Mouse (Mus musculus): ENCODE measurements at regions not wholly inside any gene's neighbourhood (a gene's known extent, or its start where the extent isn't known, plus 50 kb on each side); places are given as distances from the start of the nearest gene placed in this dataset.

GRCm38 (mm10) chr14:60525284-60525962 is 108.4 kb upstream of the Spata13 start:
- DNase-seq: peak; percentile 75 to 90
- intact Hi-C loops (cut with DNase I): loop anchor here (1.0 to 2.0 kb wide), 3 partner anchors 164 to 247 kb away; no protein-coding TSS in a partner anchor

- no peak for DNase-seq
- intact Hi-C loops (cut with DNase I): loop anchor here (1.0 to 2.0 kb wide), 3 partner anchors 163 to 247 kb away; no protein-coding TSS in a partner anchor
Observed at GRCm38 (mm10) chr14:60525979-60526378, 107.8 kb upstream of the Spata13 start.

- no peak for DNase-seq
- intact Hi-C loops (cut with DNase I): no loop called here
Observed at GRCm38 (mm10) chr14:60526832-60527231, 107.0 kb upstream of the Spata13 start.

- peak; percentile 49 to 53 for DNase-seq
- intact Hi-C loops (cut with DNase I): no loop called here
Observed at GRCm38 (mm10) chr14:60527951-60528350, 105.8 kb upstream of the Spata13 start.

GRCm38 (mm10) chr14:60528520-60528919 is 105.3 kb upstream of the Spata13 start:
- DNase-seq: no peak
- intact Hi-C loops (cut with DNase I): no loop called here

GRCm38 (mm10) chr14:60529022-60529421 is 104.8 kb upstream of the Spata13 start:
- DNase-seq: peak; percentile 81
- intact Hi-C loops (cut with DNase I): no loop called here

GRCm38 (mm10) chr14:60529646-60530347 is 104.0 kb upstream of the Spata13 start:
- peak; percentile 30 to 39 for DNase-seq
- intact Hi-C loops (cut with DNase I): loop anchor here (2.0 to 5.0 kb wide), 2 partner anchors 68 to 105 kb away; partner anchors contain the start of gene Spata13

- intact Hi-C loops (cut with DNase I): loop anchor here (2.0 to 5.0 kb wide), 2 partner anchors 67 to 104 kb away; partner anchors contain the start of gene Spata13
- peak; percentile 21 to 41 for DNase-seq
Observed at GRCm38 (mm10) chr14:60530348-60530711, 103.5 kb upstream of the Spata13 start.

- intact Hi-C loops (cut with DNase I): loop anchor here (2.0 to 5.0 kb wide), 2 partner anchors 66 to 104 kb away; partner anchors contain the start of gene Spata13
- no peak for DNase-seq
Observed at GRCm38 (mm10) chr14:60530973-60531372, 102.8 kb upstream of the Spata13 start.

- DNase-seq: no peak
- intact Hi-C loops (cut with DNase I): loop anchor here (2.0 to 5.0 kb wide), 3 partner anchors 25 to 103 kb away; partner anchors contain the start of gene Spata13
Observed at GRCm38 (mm10) chr14:60531766-60532165, 102.0 kb upstream of the Spata13 start.

GRCm38 (mm10) chr14:60533452-60534224 is 100.2 kb upstream of the Spata13 start:
- no peak for DNase-seq
- intact Hi-C loops (cut with DNase I): loop anchor here (2.0 to 5.0 kb wide), 2 partner anchors 23 to 64 kb away; no protein-coding TSS in a partner anchor

- DNase-seq: no peak
Observed at GRCm38 (mm10) chr14:60539040-60539439, 94.8 kb upstream of the Spata13 start.

GRCm38 (mm10) chr14:60540111-60540510 is 93.7 kb upstream of the Spata13 start:
- DNase-seq: peak in 1 of 2 experiments; percentile 29
- intact Hi-C loops (cut with DNase I): no loop called here

More at GRCm38 (mm10) chr14:60539040-60539439, 94.8 kb upstream of the Spata13 start:
- intact Hi-C loops (cut with DNase I): no loop called here

GRCm38 (mm10) chr14:60541596-60541995 is 92.2 kb upstream of the Spata13 start:
- DNase-seq: no peak
- intact Hi-C loops (cut with DNase I): no loop called here

- DNase-seq: no peak
- intact Hi-C loops (cut with DNase I): no loop called here
Observed at GRCm38 (mm10) chr14:60544767-60545166, 89.0 kb upstream of the Spata13 start.

GRCm38 (mm10) chr14:60554222-60554740 is 79.5 kb upstream of the Spata13 start:
- intact Hi-C loops (cut with DNase I): no loop called here
- DNase-seq: no peak

- peak; percentile 40 to 48 for DNase-seq
- intact Hi-C loops (cut with DNase I): loop anchor here (2.0 kb wide), 1 partner anchor 24 kb away; no protein-coding TSS in a partner anchor
Observed at GRCm38 (mm10) chr14:60556541-60556940, 77.3 kb upstream of the Spata13 start.

- no peak for DNase-seq
- intact Hi-C loops (cut with DNase I): loop anchor here (2.0 kb wide), 1 partner anchor 24 kb away; no protein-coding TSS in a partner anchor
Observed at GRCm38 (mm10) chr14:60557020-60557419, 76.8 kb upstream of the Spata13 start.

GRCm38 (mm10) chr14:60559376-60559775 is 74.4 kb upstream of the Spata13 start:
- intact Hi-C loops (cut with DNase I): loop anchor here (2.0 kb wide), 1 partner anchor 33 kb away; no protein-coding TSS in a partner anchor
- DNase-seq: no peak

Data from heart, postnatal 10 days (tissue).